10 mouse cellular contexts compared by ENCODE assay signal in the genomic region with DNA sequence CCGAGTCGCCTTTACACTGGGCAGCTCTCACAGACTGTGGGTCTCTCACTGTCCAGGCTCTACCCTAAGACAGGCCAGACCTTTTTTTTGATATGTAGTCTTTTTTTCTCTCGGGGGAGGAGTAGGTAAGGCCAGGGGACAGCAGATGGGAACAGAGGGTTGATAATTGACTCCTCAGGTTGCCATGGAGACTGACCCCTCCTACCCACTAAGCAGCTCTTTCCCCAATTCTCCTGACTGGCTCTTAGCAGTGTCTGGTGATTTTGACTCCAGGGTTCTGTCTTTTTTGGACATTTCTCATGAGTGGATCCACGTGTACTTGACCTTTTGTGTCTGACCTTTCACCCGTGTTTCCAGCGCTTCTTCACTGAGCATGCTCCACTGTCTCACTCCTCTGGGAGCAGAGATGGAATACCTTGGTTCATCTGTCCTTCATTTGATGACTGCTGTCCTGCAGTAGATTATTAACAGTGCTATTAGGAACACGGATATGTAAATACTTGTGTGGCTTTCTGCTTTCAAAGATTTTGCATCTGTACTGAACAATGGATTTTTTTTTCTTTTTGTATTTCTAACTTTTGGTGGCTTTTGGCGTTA. TPM values are rescaled to one million over a fixed set of nuclear protein-coding genes. Genes with fewer than 3 reads are reported as not detected.
A peak's percentile ranks its signal among the peaks of the same experiment; 100 is the strongest.
DNase-seq lines count a peak whose midpoint lies in the region; ATAC-seq lines count a peak whose summit lies in the region.
"Had no signal": no experiment of that assay in that cellular context is flagged by ENCODE, and none has a peak within 500 bp of the region (broad histone marks: within the 10 kb centered on the region; RNA-seq: fewer than 3 reads in every experiment).

No protein-coding gene starts in this region.

- no peak for ATAC-seq in embryonic facial prominence, embryonic 14.5 days (ENCODE audit: low read depth)
- peak; percentile 71 for ATAC-seq in neural tube, embryonic 12.5 days (ENCODE audit: low FRiP score, low read depth)

- no peak overlapping the region for H3K4me2 ChIP-seq in embryonic facial prominence, embryonic 14.5 days (ENCODE audit: low read depth, low read length)
- no peak overlapping the region for H3K4me2 ChIP-seq in neural tube, embryonic 12.5 days (replicated peaks)

- H3K4me1 ChIP-seq in embryonic facial prominence, embryonic 14.5 days (ENCODE audit: control insufficient read depth, insufficient read depth, low read length) = no peaks in the 10 kb centered on the region
- H3K4me1 ChIP-seq in neural tube, embryonic 12.5 days = peaks cover 3% of the 10 kb centered on the region

- no peak overlapping the region for H3K4me3 ChIP-seq in embryonic facial prominence, embryonic 14.5 days (ENCODE audit: low read depth, low read length)
- H3K4me3 ChIP-seq in neural tube, embryonic 12.5 days = no peak overlapping the region

- WGBS in embryonic facial prominence, embryonic 14.5 days = 60% methylated on average over 8 of the region's 8 CpGs
- WGBS in neural tube, embryonic 12.5 days = 39% methylated on average over 8 of the region's 8 CpGs

- no peaks in the 10 kb centered on the region for H3K9me3 ChIP-seq in embryonic facial prominence, embryonic 14.5 days (ENCODE audit: control insufficient read depth, low read length)
- H3K9me3 ChIP-seq in neural tube, embryonic 12.5 days = no peaks in the 10 kb centered on the region

- H3K9ac ChIP-seq in embryonic facial prominence, embryonic 14.5 days (ENCODE audit: low read depth, low read length) = no peak overlapping the region
- no peak overlapping the region for H3K9ac ChIP-seq in neural tube, embryonic 12.5 days

- no peaks in the 10 kb centered on the region for H3K27me3 ChIP-seq in embryonic facial prominence, embryonic 14.5 days (replicated peaks; ENCODE audit: control insufficient read depth, insufficient read depth, low read length)
- H3K27me3 ChIP-seq in neural tube, embryonic 12.5 days (replicated peaks) = no peaks in the 10 kb centered on the region

- H3K27ac ChIP-seq in embryonic facial prominence, embryonic 14.5 days (replicated peaks; ENCODE audit: low read depth, low read length) = no peak overlapping the region
- H3K27ac ChIP-seq in neural tube, embryonic 12.5 days = no peak overlapping the region

- peak; percentile 29 for DNase-seq in layer of hippocampus, adult 9-11 months
- no peak for DNase-seq in layer of hippocampus, adult 9-10 months (ENCODE audit: low spot score)
- DNase-seq in embryonic facial prominence, embryonic 14.5 days (ENCODE audit: low spot score) = peak; percentile 13
- DNase-seq in kidney, postnatal 25 days = peak; percentile 65 to 70
- DNase-seq in thymus, adult 18-20 months = no peak
- no peak for DNase-seq in lung, adult 18-20 months
- DNase-seq in right cerebral cortex, postnatal 10 days (ENCODE audit: low spot score in 2 of 2) = no peak
- DNase-seq: cerebellum, adult 18-20 months; gastrocnemius, postnatal 10 days had no signal

- H3K36me3 ChIP-seq in embryonic facial prominence, embryonic 14.5 days (ENCODE audit: control insufficient read depth, insufficient read depth, low read length) = peaks cover 8% of the 10 kb centered on the region; the same call in 1 of the 2 replicates
- H3K36me3 ChIP-seq in neural tube, embryonic 12.5 days = no peaks in the 10 kb centered on the region

RNA-seq across cellular contexts. Expression of gene As3mt, which starts 20.0 kb away (rescaled TPM):
- 19.4 and 24.1 TPM in 2 replicates for polyA plus RNA-seq in embryonic facial prominence, embryonic 14.5 days (2014; fragmentation: Nextera tagmentation; extraction: Ambion mirVana)
- polyA plus RNA-seq in neural tube, embryonic 12.5 days (2016; fragmentation: Nextera tagmentation; extraction: Ambion mirVana) = 30.8 and 32.2 TPM in 2 replicates

RNA-seq across cellular contexts. Expression of gene Cnnm2, which starts 34.2 kb away (rescaled TPM):
- polyA plus RNA-seq in embryonic facial prominence, embryonic 14.5 days (2014; fragmentation: Nextera tagmentation; extraction: Ambion mirVana) = 4.2 and 5.1 TPM in 2 replicates
- polyA plus RNA-seq in neural tube, embryonic 12.5 days (2016; fragmentation: Nextera tagmentation; extraction: Ambion mirVana) = 8.4 and 9.0 TPM in 2 replicates

RNA-seq across cellular contexts. Expression of gene Borcs7, which starts 37.5 kb away (rescaled TPM):
- polyA plus RNA-seq in embryonic facial prominence, embryonic 14.5 days (2014; fragmentation: Nextera tagmentation; extraction: Ambion mirVana) = 13.9 and 14.3 TPM in 2 replicates
- polyA plus RNA-seq in neural tube, embryonic 12.5 days (2016; fragmentation: Nextera tagmentation; extraction: Ambion mirVana) = 17.2 TPM in 2 replicates

RNA-seq across cellular contexts. Expression of gene Cyp17a1, which starts 54.3 kb away (rescaled TPM):
- 0.33 and 0.87 TPM in 2 replicates for polyA plus RNA-seq in embryonic facial prominence, embryonic 14.5 days (2014; fragmentation: Nextera tagmentation; extraction: Ambion mirVana)
- not detected in 2 replicates for polyA plus RNA-seq in neural tube, embryonic 12.5 days (2016; fragmentation: Nextera tagmentation; extraction: Ambion mirVana)

Comparison
In these comparisons a context has a peak if more than half of its experiments do, and no peak if none do; other contexts are left out.
1. DNase-seq: peak in layer of hippocampus, adult 9-11 months (single experiment), embryonic facial prominence, embryonic 14.5 days (single experiment) and kidney, postnatal 25 days (2 of 2); none in layer of hippocampus, adult 9-10 months (single experiment), thymus, adult 18-20 months (0 of 2), lung, adult 18-20 months (0 of 2) and right cerebral cortex, postnatal 10 days (0 of 2).